ENCODE assay signal across 10 mouse cellular contexts in genomic region chr11:55471467-55471866, GRCm38 (mm10). TPM values are rescaled to one million over a fixed set of nuclear protein-coding genes. Genes with fewer than 3 reads are reported as not detected.
A peak's percentile ranks its signal among the peaks of the same experiment; 100 is the strongest.
DNase-seq lines count a peak whose midpoint lies in the region; ATAC-seq and TF ChIP-seq lines count a peak whose summit lies in the region.
"Had no signal": no experiment of that assay in that cellular context is flagged by ENCODE, and none has a peak within 500 bp of the region (broad histone marks: within the 10 kb centered on the region; RNA-seq: fewer than 3 reads in every experiment).

No protein-coding gene starts in this region.

- TF ChIP-seq CTCF in kidney, postnatal 0 days (IDR thresholded peaks at IDR 0.05; ENCODE audit: low read depth): no peak
- TF ChIP-seq CTCF in midbrain, postnatal 0 days (IDR thresholded peaks at IDR 0.05): no peak

- no peaks in the 10 kb centered on the region for H3K9me3 ChIP-seq in kidney, postnatal 0 days (replicated peaks; ENCODE audit: low read length)
- H3K9me3 ChIP-seq in embryonic facial prominence, embryonic 14.5 days (ENCODE audit: control insufficient read depth, low read length): no peaks in the 10 kb centered on the region
- no peaks in the 10 kb centered on the region for H3K9me3 ChIP-seq in intestine, embryonic 15.5 days
- H3K9me3 ChIP-seq in midbrain, postnatal 0 days (ENCODE audit: low read length): no peaks in the 10 kb centered on the region

- H3K4me1 ChIP-seq in kidney, postnatal 0 days (replicated peaks; ENCODE audit: insufficient read depth, low read length): peaks cover 11% of the 10 kb centered on the region; the same call in 1 of the 2 replicates
- peaks cover 14% of the 10 kb centered on the region for H3K4me1 ChIP-seq in embryonic facial prominence, embryonic 14.5 days (ENCODE audit: control insufficient read depth, insufficient read depth, low read length)
- peaks cover 3% of the 10 kb centered on the region; the same call in 1 of the 2 replicates for H3K4me1 ChIP-seq in intestine, embryonic 15.5 days (replicated peaks)
- peaks cover 10% of the 10 kb centered on the region; the same call in 1 of the 2 replicates for H3K4me1 ChIP-seq in midbrain, postnatal 0 days (ENCODE audit: insufficient read depth, low read length)

- DNase-seq in kidney, postnatal 0 days (ENCODE audit: low spot score): no peak
- DNase-seq in kidney, adult 18-20 months: no peak
- no peak for DNase-seq in embryonic facial prominence, embryonic 14.5 days (ENCODE audit: low spot score)
- no peak for DNase-seq in midbrain, postnatal 0 days (ENCODE audit: low spot score)
- no peak for DNase-seq in left cerebral cortex, adult 8-10 months (ENCODE audit: low spot score in 2 of 2)
- no peak for DNase-seq in right cerebral cortex, postnatal 10 days (ENCODE audit: low spot score in 2 of 2)
- no peak for DNase-seq in cerebellum, postnatal 14 days
- DNase-seq: right cerebral cortex, adult 18-20 months had no signal

- H3K27ac ChIP-seq in kidney, postnatal 0 days: no peak overlapping the region
- no peak overlapping the region for H3K27ac ChIP-seq in embryonic facial prominence, embryonic 14.5 days (replicated peaks; ENCODE audit: low read depth, low read length)
- H3K27ac ChIP-seq in intestine, embryonic 15.5 days: no peak overlapping the region
- no peak overlapping the region for H3K27ac ChIP-seq in midbrain, postnatal 0 days (ENCODE audit: low read depth, low read length)

- no peaks in the 10 kb centered on the region for H3K36me3 ChIP-seq in kidney, postnatal 0 days (ENCODE audit: insufficient read depth, low read length)
- peaks cover 30% of the 10 kb centered on the region for H3K36me3 ChIP-seq in embryonic facial prominence, embryonic 14.5 days (ENCODE audit: control insufficient read depth, insufficient read depth, low read length)
- 0 out of 2 replicates have a peak, but pooled peaks cover 3% of the 10 kb centered on the region for H3K36me3 ChIP-seq in intestine, embryonic 15.5 days
- no peaks in the 10 kb centered on the region for H3K36me3 ChIP-seq in midbrain, postnatal 0 days (ENCODE audit: insufficient read depth, low read length)

- H3K4me2 ChIP-seq in kidney, postnatal 0 days (ENCODE audit: low read length): peak overlapping the region; percentile 93
- peak overlapping the region; percentile 68 for H3K4me2 ChIP-seq in embryonic facial prominence, embryonic 14.5 days (ENCODE audit: low read depth, low read length)
- peak overlapping the region; percentile 73 for H3K4me2 ChIP-seq in intestine, embryonic 15.5 days (replicated peaks)
- H3K4me2 ChIP-seq in midbrain, postnatal 0 days (ENCODE audit: low read depth, low read length, poor library complexity, severe bottlenecking): peak overlapping the region; percentile 56; the same call in 1 of the 2 replicates

- ATAC-seq in kidney, postnatal 0 days (replicated peaks; ENCODE audit: low FRiP score, low read depth): no peak
- no peak for ATAC-seq in embryonic facial prominence, embryonic 14.5 days (ENCODE audit: low read depth)
- ATAC-seq in intestine, embryonic 15.5 days: no peak
- ATAC-seq in midbrain, postnatal 0 days (ENCODE audit: low FRiP score): no peak

- no peaks in the 10 kb centered on the region for H3K27me3 ChIP-seq in kidney, postnatal 0 days (ENCODE audit: insufficient read depth, low read length)
- H3K27me3 ChIP-seq in embryonic facial prominence, embryonic 14.5 days (replicated peaks; ENCODE audit: control insufficient read depth, insufficient read depth, low read length): no peaks in the 10 kb centered on the region
- H3K27me3 ChIP-seq in intestine, embryonic 15.5 days (replicated peaks): no peaks in the 10 kb centered on the region
- H3K27me3 ChIP-seq in midbrain, postnatal 0 days (ENCODE audit: insufficient read depth, low read length): no peaks in the 10 kb centered on the region

- H3K9ac ChIP-seq in kidney, postnatal 0 days (ENCODE audit: low read depth, low read length): peak overlapping the region; percentile 99; the same call in 1 of the 2 replicates
- no peak overlapping the region for H3K9ac ChIP-seq in embryonic facial prominence, embryonic 14.5 days (ENCODE audit: low read depth, low read length)
- no peak overlapping the region for H3K9ac ChIP-seq in intestine, embryonic 15.5 days
- H3K9ac ChIP-seq in midbrain, postnatal 0 days (replicated peaks; ENCODE audit: low read length, poor library complexity, severe bottlenecking): no peak overlapping the region

- 64% methylated on average over 7 of the region's 7 CpGs for WGBS in kidney, postnatal 0 days
- 88% methylated on average over 7 of the region's 7 CpGs for WGBS in embryonic facial prominence, embryonic 14.5 days
- 82% methylated on average over 7 of the region's 7 CpGs for WGBS in intestine, embryonic 15.5 days
- WGBS in midbrain, postnatal 0 days: 94% methylated on average over 7 of the region's 7 CpGs

- peak overlapping the region; percentile 99 for H3K4me3 ChIP-seq in kidney, postnatal 0 days (replicated peaks; ENCODE audit: low read depth, low read length)
- H3K4me3 ChIP-seq in embryonic facial prominence, embryonic 14.5 days (ENCODE audit: low read depth, low read length): peak overlapping the region; percentile 99
- peak overlapping the region; percentile 95 for H3K4me3 ChIP-seq in intestine, embryonic 15.5 days (replicated peaks)
- no peak overlapping the region for H3K4me3 ChIP-seq in midbrain, postnatal 0 days (ENCODE audit: low read depth, low read length)

RNA-seq across cellular contexts. Expression of gene G3bp1, which starts 2.0 kb away (rescaled TPM):
- polyA plus RNA-seq in kidney, postnatal 0 days (2015; fragmentation: Nextera tagmentation; extraction: Ambion mirVana): 109 and 119 TPM in 2 replicates
- 147 and 171 TPM in 2 replicates for polyA plus RNA-seq in embryonic facial prominence, embryonic 14.5 days (2014; fragmentation: Nextera tagmentation; extraction: Ambion mirVana)
- polyA plus RNA-seq in intestine, embryonic 15.5 days (2015; fragmentation: Nextera tagmentation; extraction: Ambion mirVana): 163 and 179 TPM in 2 replicates
- 59.2 and 63.2 TPM in 2 replicates for total RNA-seq in midbrain, postnatal 0 days (2014; rRNA removed)
- 63.5 and 67.4 TPM in 2 replicates for polyA plus RNA-seq in midbrain, postnatal 0 days (2015; fragmentation: Nextera tagmentation; extraction: Ambion mirVana)
- total RNA-seq in left cerebral cortex, adult 8-10 months (2022): 10 to 100 TPM; 31.9 to 33.7 (median 32.1) TPM

RNA-seq across cellular contexts. Expression of gene Atox1, which starts 10.4 kb away (rescaled TPM):
- polyA plus RNA-seq in kidney, postnatal 0 days (2015; fragmentation: Nextera tagmentation; extraction: Ambion mirVana): 495 and 517 TPM in 2 replicates
- polyA plus RNA-seq in embryonic facial prominence, embryonic 14.5 days (2014; fragmentation: Nextera tagmentation; extraction: Ambion mirVana): 409 and 416 TPM in 2 replicates
- polyA plus RNA-seq in intestine, embryonic 15.5 days (2015; fragmentation: Nextera tagmentation; extraction: Ambion mirVana): 370 and 402 TPM in 2 replicates
- total RNA-seq in midbrain, postnatal 0 days (2014; rRNA removed): 133 and 147 TPM in 2 replicates
- 235 and 252 TPM in 2 replicates for polyA plus RNA-seq in midbrain, postnatal 0 days (2015; fragmentation: Nextera tagmentation; extraction: Ambion mirVana)
- total RNA-seq in left cerebral cortex, adult 8-10 months (2022): 100 to 1,000 TPM in 3 of 4 experiments, 10 to 100 TPM in 1; 98.2 to 107 (median 104) TPM

RNA-seq across cellular contexts. Expression of gene Sparc, which starts 48.5 kb away (rescaled TPM):
- polyA plus RNA-seq in kidney, postnatal 0 days (2015; fragmentation: Nextera tagmentation; extraction: Ambion mirVana): 1,281 and 1,429 TPM in 2 replicates
- polyA plus RNA-seq in embryonic facial prominence, embryonic 14.5 days (2014; fragmentation: Nextera tagmentation; extraction: Ambion mirVana): 2,713 and 3,340 TPM in 2 replicates
- polyA plus RNA-seq in intestine, embryonic 15.5 days (2015; fragmentation: Nextera tagmentation; extraction: Ambion mirVana): 1,532 and 1,545 TPM in 2 replicates
- total RNA-seq in midbrain, postnatal 0 days (2014; rRNA removed): 261 and 313 TPM in 2 replicates
- polyA plus RNA-seq in midbrain, postnatal 0 days (2015; fragmentation: Nextera tagmentation; extraction: Ambion mirVana): 570 and 625 TPM in 2 replicates
- 100 to 1,000 TPM; 217 to 328 (median 260) TPM for total RNA-seq in left cerebral cortex, adult 8-10 months (2022)
- total RNA-seq: common myeloid progenitor, adult 5-6 weeks had no signal
